Mouse (Mus musculus): ENCODE data around the gene G430095P16Rik. TPM values are rescaled to one million over a fixed set of nuclear protein-coding genes. Genes with fewer than 3 reads are reported as not detected.

The G430095P16Rik gene
- polyA plus RNA-seq, 1 experiment = 1.0 TPM

- Histone ChIP-seq H3K4me1 (ENCODE audit: control insufficient read depth, insufficient read depth, low read length) (peaks cover 25% of the 10 kb centered on the region), H3K27ac (ENCODE audit: insufficient read depth, low read depth, low read length) (no peak overlapping the region), H3K4me3 (ENCODE audit: insufficient read depth, low read length) (no peak overlapping the region)
- TF ChIP-seq CTCF (IDR thresholded peaks at IDR 0.05; ENCODE audit: low read depth, low read length) (no peak), POLR2A (IDR thresholded peaks at IDR 0.05; ENCODE audit: borderline replicate concordance, low read depth, low read length) (no peak)
Observed at GRCm38 (mm10) chr8:84745032-84745925, 22.5 kb downstream of the G430095P16Rik start.

GRCm38 (mm10) chr8:84749519-84749918 lies 26.7 kb downstream of the G430095P16Rik start:
- Histone ChIP-seq H3K4me3 (ENCODE audit: insufficient read depth, low read length) (no peak overlapping the region), H3K4me1 (ENCODE audit: control insufficient read depth, insufficient read depth, low read length) (peaks cover 13% of the 10 kb centered on the region), H3K27ac (ENCODE audit: insufficient read depth, low read depth, low read length) (no peak overlapping the region)
- TF ChIP-seq POLR2A (IDR thresholded peaks at IDR 0.05; ENCODE audit: borderline replicate concordance, low read depth, low read length) (no peak), CTCF (IDR thresholded peaks at IDR 0.05; ENCODE audit: low read depth, low read length) (no peak)

GRCm38 (mm10) chr8:84752734-84753582 lies 30.2 kb downstream of the G430095P16Rik start:
- TF ChIP-seq POLR2A (IDR thresholded peaks at IDR 0.05; ENCODE audit: borderline replicate concordance, low read depth, low read length) = no peak
- TF ChIP-seq CTCF (IDR thresholded peaks at IDR 0.05; ENCODE audit: low read depth, low read length) = no peak
- H3K27ac ChIP-seq (ENCODE audit: insufficient read depth, low read depth, low read length) = no peak overlapping the region
- H3K4me3 ChIP-seq (ENCODE audit: insufficient read depth, low read length) = no peak overlapping the region
- no peaks in the 10 kb centered on the region for H3K4me1 ChIP-seq (ENCODE audit: control insufficient read depth, insufficient read depth, low read length)

GRCm38 (mm10) chr8:84757501-84757900 lies 34.7 kb downstream of the G430095P16Rik start:
- no peak for TF ChIP-seq POLR2A (IDR thresholded peaks at IDR 0.05; ENCODE audit: borderline replicate concordance, low read depth, low read length)
- no peak for TF ChIP-seq CTCF (IDR thresholded peaks at IDR 0.05; ENCODE audit: low read depth, low read length)
- Histone ChIP-seq H3K27ac (ENCODE audit: insufficient read depth, low read depth, low read length) (no peak overlapping the region), H3K4me1 (ENCODE audit: control insufficient read depth, insufficient read depth, low read length) (no peaks in the 10 kb centered on the region), H3K4me3 (ENCODE audit: insufficient read depth, low read length) (no peak overlapping the region)

- Histone ChIP-seq H3K4me3 (ENCODE audit: insufficient read depth, low read length) (no peak overlapping the region), H3K4me1 (ENCODE audit: control insufficient read depth, insufficient read depth, low read length) (no peaks in the 10 kb centered on the region), H3K27ac (ENCODE audit: insufficient read depth, low read depth, low read length) (no peak overlapping the region)
- no peak for TF ChIP-seq POLR2A (IDR thresholded peaks at IDR 0.05; ENCODE audit: borderline replicate concordance, low read depth, low read length)
- TF ChIP-seq CTCF (IDR thresholded peaks at IDR 0.05; ENCODE audit: low read depth, low read length) = no peak
Observed at GRCm38 (mm10) chr8:84758308-84758707, 35.5 kb downstream of the G430095P16Rik start.

GRCm38 (mm10) chr8:84759126-84759525 lies 36.3 kb downstream of the G430095P16Rik start:
- no peak overlapping the region for H3K4me3 ChIP-seq (ENCODE audit: insufficient read depth, low read length)
- no peak for TF ChIP-seq POLR2A (IDR thresholded peaks at IDR 0.05; ENCODE audit: borderline replicate concordance, low read depth, low read length)
- TF ChIP-seq CTCF (IDR thresholded peaks at IDR 0.05; ENCODE audit: low read depth, low read length) = peak; percentile 47
- H3K4me1 ChIP-seq (ENCODE audit: control insufficient read depth, insufficient read depth, low read length) = no peaks in the 10 kb centered on the region

GRCm38 (mm10) chr8:84759718-84760117 lies 36.9 kb downstream of the G430095P16Rik start:
- Histone ChIP-seq H3K4me1 (ENCODE audit: control insufficient read depth, insufficient read depth, low read length) (no peaks in the 10 kb centered on the region), H3K27ac (ENCODE audit: insufficient read depth, low read depth, low read length) (no peak overlapping the region), H3K4me3 (ENCODE audit: insufficient read depth, low read length) (no peak overlapping the region)
- TF ChIP-seq CTCF (IDR thresholded peaks at IDR 0.05; ENCODE audit: low read depth, low read length) (no peak), POLR2A (IDR thresholded peaks at IDR 0.05; ENCODE audit: borderline replicate concordance, low read depth, low read length) (no peak)

More at GRCm38 (mm10) chr8:84759126-84759525, 36.3 kb downstream of the G430095P16Rik start:
- H3K27ac ChIP-seq (ENCODE audit: insufficient read depth, low read depth, low read length) = no peak overlapping the region

GRCm38 (mm10) chr8:84760405-84760805 lies 37.6 kb downstream of the G430095P16Rik start:
- no peak overlapping the region for H3K4me3 ChIP-seq (ENCODE audit: insufficient read depth, low read length)
- no peak overlapping the region for H3K27ac ChIP-seq (ENCODE audit: insufficient read depth, low read depth, low read length)
- TF ChIP-seq POLR2A (IDR thresholded peaks at IDR 0.05; ENCODE audit: borderline replicate concordance, low read depth, low read length) (no peak), CTCF (IDR thresholded peaks at IDR 0.05; ENCODE audit: low read depth, low read length) (no peak)
- H3K4me1 ChIP-seq (ENCODE audit: control insufficient read depth, insufficient read depth, low read length) = no peaks in the 10 kb centered on the region

- TF ChIP-seq CTCF (IDR thresholded peaks at IDR 0.05; ENCODE audit: low read depth, low read length) = no peak
- TF ChIP-seq POLR2A (IDR thresholded peaks at IDR 0.05; ENCODE audit: borderline replicate concordance, low read depth, low read length) = no peak
- H3K4me1 ChIP-seq (ENCODE audit: control insufficient read depth, insufficient read depth, low read length) = no peaks in the 10 kb centered on the region
- H3K4me3 ChIP-seq (ENCODE audit: insufficient read depth, low read length) = no peak overlapping the region
- no peak overlapping the region for H3K27ac ChIP-seq (ENCODE audit: insufficient read depth, low read depth, low read length)
Observed at GRCm38 (mm10) chr8:84760901-84761300, 38.1 kb downstream of the G430095P16Rik start.

All from bone marrow macrophage, adult 2 months (primary cell).